Comparison of ENCODE assay signal across 24 mouse cellular contexts in the genomic region with DNA sequence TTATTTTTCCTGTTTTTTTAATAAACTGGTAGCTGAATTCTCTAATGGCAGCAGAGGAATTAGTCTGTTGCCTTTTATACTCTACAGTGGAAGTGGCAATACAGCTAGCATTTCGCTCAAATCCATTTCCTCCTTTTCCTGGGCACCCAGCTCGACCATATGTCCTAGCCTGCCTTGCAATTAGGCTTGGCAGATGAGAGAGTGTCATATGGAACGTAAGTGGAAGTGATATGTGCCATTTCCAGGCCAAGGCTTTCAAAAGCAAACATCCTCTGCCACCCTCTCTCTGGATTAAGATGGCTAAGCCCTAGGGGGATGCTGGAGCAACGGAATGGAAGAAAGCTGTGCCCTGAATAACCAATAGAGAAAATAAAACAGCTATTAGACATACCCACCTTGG.
A peak's percentile ranks its signal among the peaks of the same experiment; 100 is the strongest.
DNase-seq lines count a peak whose midpoint lies in the region; ATAC-seq lines count a peak whose summit lies in the region.
"Had no signal": no experiment of that assay in that cellular context is flagged by ENCODE, and none has a peak within 500 bp of the region (broad histone marks: within the 10 kb centered on the region; RNA-seq: fewer than 3 reads in every experiment).

No protein-coding gene starts in this region.

- no peaks in the 10 kb centered on the region for H3K4me1 ChIP-seq in forebrain, embryonic 13.5 days
- no peaks in the 10 kb centered on the region for H3K4me1 ChIP-seq in forebrain, embryonic 10.5 days
- no peaks in the 10 kb centered on the region for H3K4me1 ChIP-seq in heart, embryonic 10.5 days
- H3K4me1 ChIP-seq: embryonic facial prominence, embryonic 13.5 days; hindbrain, embryonic 13.5 days; limb, embryonic 15.5 days; midbrain, embryonic 10.5 days; stomach, embryonic 15.5 days had no signal

- no peak overlapping the region for H3K27ac ChIP-seq in forebrain, embryonic 13.5 days
- H3K27ac ChIP-seq in forebrain, embryonic 10.5 days: no peak overlapping the region
- H3K27ac ChIP-seq in heart, embryonic 10.5 days: no peak overlapping the region
- H3K27ac ChIP-seq: embryonic facial prominence, embryonic 13.5 days; heart, adult 2 months; hindbrain, embryonic 13.5 days; limb, embryonic 15.5 days; midbrain, embryonic 10.5 days; stomach, embryonic 15.5 days had no signal

- DNase-seq in forebrain, embryonic 10.5 days (ENCODE audit: extremely low spot score, low spot score): no peak
- DNase-seq in retina, adult 2 months (ENCODE audit: low read depth, low spot score): peak; percentile 4
- DNase-seq in retina, embryonic 14.5 days (ENCODE audit: low spot score): no peak
- peak; percentile 71 to 76 for DNase-seq in cerebellum, postnatal 36 days
- DNase-seq in thymus, postnatal 10 days (ENCODE audit: low spot score in 2 of 2): no peak
- DNase-seq in heart, embryonic 10.5 days (ENCODE audit: low spot score): no peak
- DNase-seq in embryo, embryonic 10 days (ENCODE audit: low spot score): no peak
- DNase-seq: adrenal gland, postnatal 36 days; gastrocnemius, postnatal 10 days; heart, adult 2 months; heart, postnatal 10 days; kidney, adult 18-20 months; kidney, postnatal 14 days; lung, adult 18-20 months; lung, postnatal 36 days; right cerebral cortex, postnatal 4 days; thymus, postnatal 14 days had no signal

- 57% methylated on average over 4 of the region's 4 CpGs for WGBS in forebrain, embryonic 13.5 days
- WGBS in forebrain, embryonic 10.5 days: 76% methylated on average over 4 of the region's 4 CpGs
- WGBS in heart, embryonic 10.5 days: 68% methylated on average over 4 of the region's 4 CpGs

- H3K9me3 ChIP-seq in forebrain, embryonic 13.5 days (replicated peaks): no peaks in the 10 kb centered on the region
- H3K9me3 ChIP-seq in forebrain, embryonic 10.5 days: no peaks in the 10 kb centered on the region
- no peaks in the 10 kb centered on the region for H3K9me3 ChIP-seq in heart, embryonic 10.5 days
- H3K9me3 ChIP-seq: embryonic facial prominence, embryonic 13.5 days; hindbrain, embryonic 13.5 days; limb, embryonic 15.5 days; midbrain, embryonic 10.5 days; stomach, embryonic 15.5 days had no signal

- H3K9ac ChIP-seq in forebrain, embryonic 13.5 days: no peak overlapping the region
- H3K9ac ChIP-seq: embryonic facial prominence, embryonic 13.5 days; hindbrain, embryonic 13.5 days; limb, embryonic 15.5 days; stomach, embryonic 15.5 days had no signal

- no peak overlapping the region for H3K4me3 ChIP-seq in forebrain, embryonic 13.5 days
- H3K4me3 ChIP-seq in forebrain, embryonic 10.5 days: no peak overlapping the region
- H3K4me3 ChIP-seq in heart, embryonic 10.5 days: no peak overlapping the region
- H3K4me3 ChIP-seq: embryonic facial prominence, embryonic 13.5 days; heart, adult 2 months; hindbrain, embryonic 13.5 days; limb, embryonic 15.5 days; midbrain, embryonic 10.5 days; stomach, embryonic 15.5 days had no signal

- no peak overlapping the region for H3K4me2 ChIP-seq in forebrain, embryonic 13.5 days
- H3K4me2 ChIP-seq: embryonic facial prominence, embryonic 13.5 days; hindbrain, embryonic 13.5 days; limb, embryonic 15.5 days; stomach, embryonic 15.5 days had no signal

- H3K27me3 ChIP-seq in forebrain, embryonic 13.5 days: no peaks in the 10 kb centered on the region
- H3K27me3 ChIP-seq in forebrain, embryonic 10.5 days (ENCODE audit: poor library complexity, severe bottlenecking): no peaks in the 10 kb centered on the region
- H3K27me3 ChIP-seq in heart, embryonic 10.5 days (ENCODE audit: insufficient read depth, poor library complexity, severe bottlenecking): no peaks in the 10 kb centered on the region
- H3K27me3 ChIP-seq: CH12.LX; embryonic facial prominence, embryonic 13.5 days; hindbrain, embryonic 13.5 days; limb, embryonic 15.5 days; stomach, embryonic 15.5 days had no signal

- peak; percentile 80 for ATAC-seq in forebrain, embryonic 13.5 days

- H3K36me3 ChIP-seq in forebrain, embryonic 13.5 days (ENCODE audit: poor library complexity, severe bottlenecking): no peaks in the 10 kb centered on the region
- H3K36me3 ChIP-seq in forebrain, embryonic 10.5 days (replicated peaks): no peaks in the 10 kb centered on the region
- no peaks in the 10 kb centered on the region for H3K36me3 ChIP-seq in heart, embryonic 10.5 days
- H3K36me3 ChIP-seq: embryonic facial prominence, embryonic 13.5 days; hindbrain, embryonic 13.5 days; limb, embryonic 15.5 days; midbrain, embryonic 10.5 days; stomach, embryonic 15.5 days had no signal

Comparison
In these comparisons a context has a peak if more than half of its experiments do, and no peak if none do; other contexts are left out.
1. DNase-seq: peak in retina, adult 2 months (single experiment) and cerebellum, postnatal 36 days (2 of 2); none in forebrain, embryonic 10.5 days (single experiment), retina, embryonic 14.5 days (single experiment), thymus, postnatal 10 days (0 of 2), heart, embryonic 10.5 days (single experiment) and embryo, embryonic 10 days (single experiment).